ENCODE assay signal across 19 mouse cellular contexts in genomic region chr2:145712026-145712425, GRCm38 (mm10).
"Had no signal": no experiment of that assay in that cellular context is flagged by ENCODE, and none has a peak within 500 bp of the region (broad histone marks: within the 10 kb centered on the region; RNA-seq: fewer than 3 reads in every experiment).

No protein-coding gene starts in this region.

- H3K36me3 ChIP-seq: liver, embryonic 12.5 days; liver, embryonic 15.5 days; lung, embryonic 15.5 days; midbrain, embryonic 12.5 days; midbrain, embryonic 15.5 days; neural tube, embryonic 12.5 days; neural tube, embryonic 15.5 days had no signal

- ATAC-seq: liver, embryonic 12.5 days; midbrain, embryonic 15.5 days had no signal

- H3K9me3 ChIP-seq: limb, embryonic 12.5 days; liver, embryonic 12.5 days; liver, embryonic 15.5 days; lung, embryonic 15.5 days; megakaryocyte, embryonic 14.5 days; midbrain, embryonic 12.5 days; midbrain, embryonic 15.5 days; neural tube, embryonic 12.5 days; neural tube, embryonic 15.5 days had no signal

- H3K27me3 ChIP-seq: limb, embryonic 12.5 days; liver, embryonic 12.5 days; liver, embryonic 15.5 days; lung, embryonic 15.5 days; megakaryocyte, embryonic 14.5 days; midbrain, embryonic 12.5 days; midbrain, embryonic 15.5 days; neural tube, embryonic 12.5 days; neural tube, embryonic 15.5 days had no signal

- H3K4me2 ChIP-seq: limb, embryonic 12.5 days; liver, embryonic 12.5 days; liver, embryonic 15.5 days; lung, embryonic 15.5 days; midbrain, embryonic 12.5 days; midbrain, embryonic 15.5 days; neural tube, embryonic 12.5 days; neural tube, embryonic 15.5 days had no signal

- H3K4me1 ChIP-seq: liver, embryonic 12.5 days; liver, embryonic 15.5 days; lung, embryonic 15.5 days; megakaryocyte, embryonic 14.5 days; midbrain, embryonic 12.5 days; midbrain, embryonic 15.5 days; neural tube, embryonic 12.5 days; neural tube, embryonic 15.5 days had no signal

- DNase-seq: kidney, postnatal 25 days; layer of hippocampus, adult 9-11 months; liver; lung, adult 18-20 months; lung, postnatal 10 days; lung, postnatal 36 days; thymus, adult 18-20 months; thymus, postnatal 36 days had no signal

- H3K27ac ChIP-seq: kidney, postnatal 0 days; layer of hippocampus, adult 2 months; limb, embryonic 12.5 days; liver, embryonic 12.5 days; liver, embryonic 15.5 days; lung, embryonic 15.5 days; midbrain, embryonic 12.5 days; midbrain, embryonic 15.5 days; neural tube, embryonic 12.5 days; neural tube, embryonic 15.5 days had no signal

- H3K9ac ChIP-seq: limb, embryonic 12.5 days; liver, embryonic 12.5 days; liver, embryonic 15.5 days; lung, embryonic 15.5 days; midbrain, embryonic 12.5 days; midbrain, embryonic 15.5 days; neural tube, embryonic 12.5 days; neural tube, embryonic 15.5 days had no signal

- H3K4me3 ChIP-seq: layer of hippocampus, adult 2 months; limb, embryonic 12.5 days; liver, embryonic 12.5 days; liver, embryonic 15.5 days; lung, embryonic 15.5 days; megakaryocyte, embryonic 14.5 days; midbrain, embryonic 12.5 days; midbrain, embryonic 15.5 days; neural tube, embryonic 12.5 days; neural tube, embryonic 15.5 days had no signal
